Mouse (Mus musculus): ENCODE measurements around the gene Btf3l4.

The Btf3l4 gene

DNA sequence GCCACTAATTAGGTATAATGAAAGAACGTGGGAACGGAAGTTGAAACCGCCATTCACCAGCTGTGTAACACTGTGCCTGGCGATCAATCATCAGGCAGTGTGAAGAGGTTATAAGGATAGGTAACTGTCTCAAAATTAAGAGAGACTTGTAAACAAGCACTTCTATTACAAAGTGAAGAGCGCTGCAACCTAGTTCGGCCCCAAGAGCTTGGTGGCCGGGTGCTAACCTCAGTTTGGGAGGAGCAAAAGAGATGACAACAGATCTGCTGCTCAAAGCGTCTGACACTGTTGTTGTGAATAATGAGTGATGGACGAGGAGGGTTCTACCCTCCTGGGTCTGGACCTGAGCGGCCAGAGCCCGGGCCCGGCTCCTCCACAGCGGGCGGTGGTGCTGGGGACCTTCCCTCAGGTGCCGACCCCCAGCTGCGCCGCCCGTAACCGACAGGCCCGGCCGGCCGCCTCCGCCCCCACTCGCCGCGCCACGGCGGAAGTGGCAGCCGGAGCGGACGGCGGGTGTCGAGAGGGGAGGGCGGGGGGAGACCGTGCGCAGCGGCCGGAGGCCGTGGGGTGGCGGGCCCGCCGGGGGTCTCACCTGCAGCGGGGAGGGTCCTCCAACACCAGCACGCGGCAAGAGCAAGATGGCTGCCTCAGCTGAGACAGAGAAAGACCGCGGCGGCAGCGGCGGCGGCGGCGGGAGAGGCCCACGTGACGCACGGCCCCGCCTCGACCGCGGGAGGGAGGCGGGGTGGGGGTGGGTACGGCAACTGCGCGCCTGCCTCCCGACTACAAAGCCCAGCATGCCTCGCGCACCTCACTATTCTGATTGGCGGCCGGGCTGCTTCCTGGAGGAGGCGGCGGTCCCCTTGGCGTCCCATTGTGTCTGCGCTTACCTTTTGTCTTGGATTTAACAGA, at the start of gene Btf3l4:
Gene Btf3l4, minus strand, starts transcription at position 699 of the 912 bp plus-strand sequence.
- peak; percentile 94 for DNase-seq

GRCm38 (mm10) chr4:108878963-108879822, 45.8 kb upstream of the Btf3l4 start, which contains the start of gene Rab3b:
Rab3b (plus strand) TSS chr4:108879063.
- DNase-seq, result peak; percentile 46

DNA sequence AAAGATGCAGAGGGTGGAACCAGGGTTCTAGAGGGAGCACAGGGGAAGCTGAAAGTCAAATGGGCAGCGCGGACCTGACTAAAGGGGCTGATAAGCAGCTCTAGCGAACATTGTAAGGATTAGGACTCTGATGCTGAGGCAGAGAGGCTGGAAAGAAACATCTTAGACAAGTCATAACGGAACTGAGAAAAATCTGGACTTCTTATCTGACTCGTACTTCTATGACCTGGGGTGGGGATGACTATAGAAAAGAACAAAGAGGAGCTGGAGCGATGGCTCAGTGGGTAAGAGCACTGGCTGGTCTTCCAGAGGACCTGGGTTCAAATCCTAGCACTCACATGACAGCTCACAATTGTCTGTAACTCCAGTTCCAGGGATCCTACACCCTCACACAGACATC, 44.5 kb upstream of the Btf3l4 start:
- DNase-seq, result no peak

DNA sequence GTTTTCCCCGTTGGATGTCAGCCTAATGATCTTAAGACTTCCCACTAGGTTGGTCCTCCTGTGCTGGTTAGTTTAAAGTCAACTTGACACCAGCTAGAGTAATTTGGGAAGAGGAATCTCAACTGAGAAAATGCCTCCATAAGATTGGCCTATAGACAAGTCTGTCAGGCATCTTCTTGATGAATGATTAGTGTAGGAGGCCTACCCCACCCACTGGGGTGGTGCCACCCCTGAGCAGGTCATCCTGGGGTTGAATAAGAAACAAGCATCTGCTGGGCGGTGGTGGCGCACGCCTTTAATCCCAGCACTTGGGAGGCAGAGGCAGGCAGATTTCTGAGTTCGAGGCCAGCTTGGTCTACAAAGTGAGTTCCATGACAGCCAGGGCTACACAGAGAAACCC, 40.3 kb upstream of the Btf3l4 start:
- DNase-seq, result no peak

DNA sequence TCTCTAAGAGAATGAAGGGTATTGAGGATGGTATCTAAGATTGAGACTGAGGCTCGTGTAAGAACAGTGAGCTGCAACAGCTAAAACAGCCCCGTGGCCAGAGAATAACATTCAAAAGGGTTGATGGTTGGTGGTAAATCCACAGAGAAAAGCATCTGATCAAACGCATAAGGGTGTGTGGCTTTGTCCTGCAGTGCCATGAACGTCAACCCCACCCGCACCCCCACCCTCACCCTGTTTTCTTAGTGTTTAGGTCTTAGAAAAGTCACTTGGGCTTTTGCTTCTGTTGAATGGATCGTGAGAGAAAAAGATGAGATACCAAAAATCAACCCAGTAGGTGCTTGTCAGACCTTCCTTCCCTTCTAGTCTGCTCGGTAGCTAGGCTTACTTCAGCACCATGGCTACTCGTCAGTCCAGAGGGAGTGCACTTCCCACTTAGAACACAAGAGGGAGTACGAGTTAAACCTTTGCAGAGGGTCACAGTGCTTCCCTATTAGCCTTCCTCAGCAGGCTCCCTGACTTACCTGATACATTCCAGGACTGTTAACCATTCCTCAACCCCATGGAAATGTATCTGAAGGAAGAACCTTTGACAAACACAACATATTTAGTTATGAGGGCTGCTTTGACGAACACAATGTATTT, 36.4 kb upstream of the Btf3l4 start:
- DNase-seq, result peak; percentile 89

DNA sequence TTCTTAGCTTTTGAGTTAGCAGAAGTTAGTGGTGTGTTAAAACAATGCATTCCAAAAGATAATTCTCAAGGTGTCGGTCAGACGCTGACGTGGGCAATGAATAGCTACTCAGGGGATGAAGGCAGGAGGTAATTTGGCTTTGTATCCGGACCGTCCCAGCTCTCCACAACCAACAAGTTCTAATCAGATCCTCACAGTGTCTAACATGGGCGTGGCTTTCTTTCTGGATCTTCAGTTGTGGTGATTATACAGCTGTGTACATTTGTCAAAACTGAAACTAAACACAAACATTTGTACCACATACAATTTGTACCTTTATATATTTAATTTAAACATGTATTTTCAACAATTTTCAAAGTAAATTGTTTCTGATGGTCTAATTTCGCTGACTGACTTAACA, 33.4 kb upstream of the Btf3l4 start:
- no peak for DNase-seq

DNA sequence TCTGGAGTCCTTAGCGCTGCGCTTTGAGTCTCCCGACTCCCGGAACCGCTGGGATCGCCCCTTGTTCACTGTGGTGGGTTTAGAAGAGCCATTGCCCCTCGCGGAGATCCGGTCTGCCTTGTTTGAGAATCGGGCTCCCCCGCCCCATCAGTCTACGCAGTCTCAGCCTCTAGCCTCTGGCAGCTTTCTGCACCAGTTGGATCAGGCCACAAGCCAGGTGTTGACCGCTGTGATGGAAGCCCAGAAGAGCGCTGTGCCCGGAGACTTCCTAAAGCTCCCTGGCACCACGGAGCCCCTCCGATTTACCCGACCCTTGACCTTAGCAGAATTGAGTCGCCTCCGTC, 15.1 kb upstream of the Btf3l4 start, which contains the start of gene A730015C16Rik:
Gene A730015C16Rik, minus strand, starts transcription at position 115 of the 344 bp plus-strand sequence.
- DNase-seq, result peak; percentile 13

DNA sequence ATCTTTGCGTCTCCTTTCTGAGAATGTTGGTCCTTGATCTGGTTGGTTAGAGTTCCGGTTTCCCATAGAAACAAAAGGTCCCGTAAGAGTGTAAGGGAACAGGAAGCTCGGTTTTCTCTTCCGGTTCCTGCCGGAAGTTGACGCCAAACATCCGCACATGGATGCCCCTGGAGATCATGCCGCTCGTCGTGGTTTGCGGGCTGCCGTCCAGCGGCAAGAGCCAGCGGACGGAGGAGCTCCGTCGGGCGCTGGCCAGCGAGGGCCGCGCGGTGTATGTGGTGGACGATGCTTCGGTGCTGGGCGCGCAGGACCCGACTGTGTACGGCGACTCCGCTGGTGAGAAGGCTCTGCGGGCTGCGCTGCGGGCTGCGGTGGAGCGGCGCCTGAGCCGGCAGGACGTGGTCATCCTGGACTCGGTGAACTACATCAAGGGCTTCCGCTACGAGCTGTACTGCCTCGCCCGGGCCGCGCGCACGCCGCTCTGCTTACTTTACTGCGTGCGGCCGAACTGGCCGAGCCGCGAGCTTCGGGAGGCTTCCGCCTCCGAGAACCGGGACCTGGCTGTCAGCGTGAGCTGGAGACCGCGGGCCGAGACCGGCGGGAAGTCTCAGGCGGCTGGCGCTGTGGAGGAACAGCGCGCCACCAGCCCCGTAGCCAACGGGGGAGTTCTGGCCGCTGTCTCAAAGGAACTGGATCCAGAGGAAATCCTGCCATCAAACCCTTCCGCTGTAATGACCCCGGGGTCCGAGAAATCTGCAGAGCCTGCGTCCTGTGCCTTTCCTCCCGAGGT, 14.5 kb upstream of the Btf3l4 start, which contains the start of gene Kti12:
Gene Kti12, plus strand, starts transcription at position 71 of the 790 bp plus-strand sequence.
- DNase-seq, result peak; percentile 86

DNA sequence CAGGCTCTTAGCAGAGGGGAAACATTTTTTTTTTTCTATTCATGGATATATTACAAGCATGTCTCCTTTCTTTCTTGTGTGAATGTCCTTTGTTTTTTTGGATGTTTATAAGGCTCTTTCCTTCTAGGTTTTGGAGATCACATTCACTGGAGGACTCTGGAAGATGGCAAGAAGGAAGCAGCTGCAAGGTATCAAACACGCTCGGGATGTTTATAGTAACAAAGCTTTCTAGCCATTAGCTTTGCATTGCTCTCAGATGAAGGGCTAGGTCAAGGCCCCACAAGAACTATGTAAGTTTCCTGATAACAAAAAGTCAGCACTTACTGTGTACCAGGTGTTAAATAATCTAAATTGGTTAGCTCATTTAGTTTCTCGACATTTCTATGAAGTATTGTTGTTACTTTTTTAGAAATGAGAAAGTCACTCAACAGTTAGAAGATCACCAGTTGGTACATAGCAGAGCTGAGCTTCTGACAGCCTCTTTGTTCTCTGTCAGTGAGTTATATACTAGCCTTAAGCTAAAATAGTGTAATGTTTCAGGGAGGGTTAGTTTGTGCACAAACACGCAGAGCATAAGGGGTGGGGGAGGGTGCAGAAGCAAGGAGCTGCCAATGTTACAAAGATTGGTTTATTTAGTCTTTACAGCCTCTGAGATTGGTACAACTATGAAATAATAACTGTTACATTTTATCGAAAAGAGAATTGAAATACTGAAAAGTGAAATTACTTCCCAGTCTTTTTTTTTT, 12.6 kb upstream of the Btf3l4 start:
- DNase-seq, result no peak

DNA sequence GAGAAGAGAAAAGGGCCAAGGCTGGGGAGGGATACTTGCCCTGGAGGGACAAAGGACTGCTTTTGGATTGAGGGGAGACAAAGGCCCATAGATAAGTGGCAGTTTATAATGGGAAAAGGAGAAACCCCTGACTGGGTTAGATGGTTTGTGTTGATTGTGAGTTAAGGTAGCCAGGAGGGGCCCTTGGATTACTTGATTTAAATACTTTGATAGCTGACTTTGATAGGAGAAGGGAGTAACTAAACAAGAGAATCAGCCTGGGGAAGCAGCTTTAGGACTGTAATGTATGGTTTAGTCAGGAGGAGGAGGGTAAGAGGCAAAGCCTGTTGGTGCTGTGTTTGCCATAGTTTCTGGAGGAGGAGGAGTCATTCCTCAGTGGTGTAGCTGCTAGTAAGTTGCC, 9.9 kb upstream of the Btf3l4 start:
- DNase-seq, result no peak

DNA sequence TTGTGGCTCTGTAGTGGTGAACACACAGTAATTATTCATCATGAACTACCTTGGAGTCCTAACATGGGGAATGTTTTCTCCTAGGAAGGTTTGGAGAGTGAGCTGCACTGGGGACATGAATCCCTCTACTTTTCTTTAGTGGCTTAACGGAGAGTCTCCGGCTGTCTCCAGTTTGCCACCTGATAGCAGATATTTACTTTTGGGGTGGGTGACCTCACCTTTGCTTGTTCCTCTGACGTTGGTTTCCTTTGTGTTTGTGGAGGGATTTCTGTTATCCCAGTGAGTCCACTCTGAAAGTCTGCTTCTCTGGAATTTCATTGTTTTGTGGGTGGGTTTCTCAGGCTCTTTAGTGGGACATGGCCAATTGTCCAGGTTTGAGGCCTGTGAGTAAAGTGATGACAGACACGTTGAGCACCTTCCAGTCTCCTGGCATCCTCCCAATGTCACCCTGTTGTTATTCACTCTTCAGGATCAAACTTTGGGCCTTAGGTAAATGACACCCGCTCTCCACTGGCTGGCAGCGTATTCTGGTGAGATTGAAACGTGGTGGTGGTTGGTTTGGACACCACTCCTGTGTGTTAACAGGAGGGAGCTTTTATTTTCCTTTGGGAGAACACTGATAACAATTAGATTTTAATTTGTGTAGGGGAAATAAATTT, 8.6 kb upstream of the Btf3l4 start:
- no peak for DNase-seq

- DNase-seq, result peak; percentile 58
Measured at GRCm38 (mm10) chr4:108838031-108838430, 4.6 kb upstream of the Btf3l4 start.

GRCm38 (mm10) chr4:108835496-108835895, 2.1 kb upstream of the Btf3l4 start:
- DNase-seq, result no peak

- no peak for DNase-seq
Measured at GRCm38 (mm10) chr4:108834971-108835311, 1.5 kb upstream of the Btf3l4 start.

DNA sequence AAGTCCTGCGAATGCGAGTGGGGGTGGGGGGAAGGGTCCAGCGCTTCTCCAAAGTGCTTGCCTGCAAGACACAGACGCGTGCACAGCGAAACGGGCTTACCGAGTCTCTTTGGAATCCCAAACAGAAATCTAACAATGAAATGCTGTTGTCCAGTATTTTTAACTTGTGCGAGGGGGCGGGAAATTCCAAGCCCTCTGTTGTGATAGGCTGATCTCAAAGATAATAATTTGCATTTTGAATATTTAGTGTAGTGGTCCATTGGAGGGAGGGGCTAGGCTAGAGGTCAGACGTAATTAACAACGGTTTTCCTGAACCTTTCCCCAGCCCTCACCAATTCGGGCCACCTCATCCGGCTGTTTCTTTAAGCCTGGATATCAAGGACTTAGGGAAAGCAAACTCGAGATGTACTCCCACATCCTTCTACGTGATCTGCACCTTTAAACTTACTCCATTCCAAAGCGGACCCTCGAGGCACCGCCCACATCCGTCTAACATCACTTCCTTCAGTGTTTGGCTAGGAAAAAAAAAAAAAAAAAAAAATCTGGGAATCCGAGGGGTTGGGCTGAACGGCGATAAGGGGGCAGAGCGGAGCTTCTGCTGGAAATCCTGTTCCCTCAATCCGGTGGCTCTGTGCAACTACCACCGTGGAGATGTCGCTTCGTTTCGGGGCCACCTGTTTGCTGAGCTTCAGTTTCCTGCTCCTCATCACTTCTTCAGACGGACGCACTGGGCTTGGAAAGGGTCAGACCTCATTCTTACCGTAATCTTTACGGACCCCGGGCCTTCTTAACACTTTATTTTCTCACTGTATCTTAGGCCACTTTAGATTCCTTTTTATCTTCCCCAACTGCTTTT, 929 bp upstream of the Btf3l4 start, which contains the start of gene Txndc12:
Gene Txndc12, plus strand, starts transcription at position 487 of the 856 bp plus-strand sequence.
- DNase-seq, result peak; percentile 89

DNA sequence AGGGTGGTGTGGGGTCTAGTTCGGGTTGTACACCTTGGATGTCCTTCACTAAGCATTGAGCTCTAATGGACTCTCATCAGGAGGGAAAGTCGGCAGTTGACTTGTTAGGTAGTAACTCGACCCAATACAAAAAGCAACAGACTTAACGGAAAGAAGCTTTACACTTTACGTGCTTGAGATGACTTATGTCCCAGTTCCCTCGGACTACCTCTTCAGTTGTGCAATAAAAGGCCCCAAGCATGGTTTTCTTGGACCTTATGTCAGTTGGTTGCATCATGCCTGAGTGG, 357 bp upstream of the Btf3l4 start:
- DNase-seq, result no peak

GRCm38 (mm10) chr4:108830698-108831097, 2.7 kb downstream of the Btf3l4 start:
- no peak for DNase-seq

DNA sequence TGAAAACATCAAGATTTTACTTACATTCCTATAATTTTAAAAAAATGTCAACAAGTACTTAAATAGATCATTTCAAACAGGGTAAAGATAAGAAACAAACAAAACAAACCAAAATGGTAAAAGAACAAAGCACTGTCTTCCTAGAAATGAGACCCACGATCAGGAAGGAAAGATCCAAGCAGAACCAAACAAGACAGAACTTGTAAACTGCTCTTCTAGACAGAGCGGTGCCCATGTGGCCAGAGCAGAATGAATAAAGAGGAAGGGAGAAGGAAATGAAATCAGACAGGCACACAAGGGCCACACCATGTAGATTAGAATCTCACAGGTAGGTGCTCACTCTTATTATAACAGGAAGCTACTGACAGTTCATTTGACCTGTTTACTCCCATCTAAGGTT, 6.8 kb downstream of the Btf3l4 start:
- no peak for DNase-seq

DNA sequence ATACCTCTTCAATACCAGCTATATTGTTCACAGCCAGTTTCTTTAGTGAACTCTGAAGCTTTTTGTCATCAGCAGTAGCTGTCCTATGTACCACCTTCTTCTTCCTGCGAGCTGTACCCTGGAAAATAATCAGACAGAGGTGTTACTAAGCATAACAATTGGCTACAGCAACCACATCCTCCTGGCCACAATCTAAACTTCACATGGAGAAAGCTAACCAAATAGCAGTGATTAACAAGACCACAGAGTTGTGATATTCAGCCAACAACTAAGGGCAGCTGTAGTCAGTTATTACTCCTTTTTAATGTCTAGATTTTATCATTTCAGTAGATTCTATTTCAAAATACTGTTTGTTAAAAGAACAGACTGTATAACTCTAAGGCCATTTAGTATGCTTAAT, 7.3 kb downstream of the Btf3l4 start:
- no peak for DNase-seq

GRCm38 (mm10) chr4:108825677-108826076, 7.7 kb downstream of the Btf3l4 start:
- no peak for DNase-seq
